Mouse (Mus musculus): ENCODE results near the gene Pmp22.

Gene Pmp22

GRCm38 (mm10) chr11:63163550-63163949 lies 34.8 kb downstream of the Pmp22 start:
- DNase-seq (ENCODE audit: low spot score in 2 of 2): no peak

DNA sequence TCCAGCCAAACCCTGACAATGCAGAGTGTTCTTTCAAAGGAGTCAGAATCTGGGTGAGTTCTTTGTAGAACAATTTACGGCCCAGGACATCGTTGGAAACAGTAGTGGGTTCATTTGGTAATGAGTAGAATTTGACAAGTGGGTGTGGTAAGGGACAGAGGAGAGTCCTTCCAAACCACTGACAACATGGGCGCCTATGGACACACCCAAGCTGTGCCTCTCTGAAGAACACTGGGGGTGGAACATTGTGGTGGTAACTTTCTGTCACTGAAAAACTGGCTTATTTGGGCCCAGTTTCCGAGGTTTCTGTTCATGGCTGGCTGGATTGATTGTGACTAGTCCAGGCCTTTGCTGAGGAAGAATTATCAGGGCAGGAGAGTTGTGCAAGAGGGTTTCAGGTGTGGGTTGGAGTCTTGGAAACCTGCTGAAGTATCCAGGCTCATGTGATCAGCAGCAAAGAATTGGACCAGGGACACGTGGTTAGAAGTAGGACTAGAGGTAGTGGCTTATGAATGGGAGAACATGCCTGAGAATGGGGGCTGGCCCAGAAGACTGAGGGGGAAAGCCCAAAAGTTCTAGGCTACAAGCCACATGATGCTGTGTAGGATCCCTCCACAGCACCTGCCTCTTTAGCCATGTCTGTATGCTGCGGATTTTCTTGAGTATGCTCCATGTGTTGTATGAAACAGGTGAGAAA lies 35.4 kb downstream of the Pmp22 start:
- no peak for DNase-seq (ENCODE audit: low spot score in 2 of 2)

- DNase-seq (ENCODE audit: low spot score in 2 of 2): no peak
Measured at GRCm38 (mm10) chr11:63164756-63165484, 36.1 kb downstream of the Pmp22 start.

DNA sequence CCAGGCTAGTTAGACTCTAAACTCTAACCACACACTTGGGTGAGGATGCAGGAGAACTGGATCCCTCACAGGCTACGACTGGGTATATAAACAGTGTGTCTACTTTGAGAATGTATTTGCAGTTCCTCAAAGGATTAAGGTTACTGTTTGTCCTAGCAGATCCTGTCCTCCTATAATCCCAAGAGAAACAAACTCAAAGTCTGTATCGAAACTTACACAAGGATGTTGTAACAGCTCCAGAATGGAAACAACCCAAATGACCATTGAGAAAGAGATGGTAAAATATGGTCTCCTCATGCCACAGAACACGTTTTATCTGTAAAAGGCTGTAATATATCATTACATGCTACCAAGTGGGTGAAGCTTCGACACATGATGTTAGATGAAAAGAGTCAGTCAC lies 39.0 kb downstream of the Pmp22 start:
- no peak for DNase-seq (ENCODE audit: low spot score in 2 of 2)

DNA sequence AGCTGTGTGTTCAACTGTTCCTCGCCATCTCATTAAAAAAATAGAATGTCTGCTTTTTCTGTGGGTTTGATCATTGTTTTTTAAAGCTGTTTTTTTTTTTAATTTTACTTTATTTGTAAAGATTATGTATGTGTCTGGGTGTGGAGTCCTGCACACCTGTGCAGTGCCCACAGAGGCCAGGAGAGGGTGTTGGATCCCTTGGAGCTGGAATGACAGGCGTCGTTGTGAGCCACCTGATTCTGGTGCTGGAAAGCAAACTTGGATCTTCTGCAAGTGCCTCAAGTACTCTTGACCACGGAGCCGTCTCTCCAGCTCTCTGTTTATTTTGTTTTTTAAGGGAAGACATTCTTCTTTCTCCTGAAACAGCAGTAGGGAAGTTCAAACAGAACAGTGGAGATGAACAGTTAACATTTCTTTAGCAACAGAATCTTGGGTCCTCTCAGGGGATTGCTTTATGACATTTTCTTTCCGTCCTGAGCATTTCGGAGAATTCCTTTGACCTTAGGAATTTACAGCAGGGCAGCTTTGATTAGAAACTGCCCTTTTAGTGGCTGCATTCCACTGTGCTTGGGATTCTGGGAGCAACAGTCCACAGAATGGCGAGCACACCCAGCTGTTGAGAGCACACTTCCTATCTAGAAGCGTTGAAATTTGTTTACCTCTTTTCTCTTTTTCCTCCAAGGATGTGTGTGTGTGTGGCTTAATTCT lies 39.9 kb downstream of the Pmp22 start:
- no peak for DNase-seq (ENCODE audit: low spot score in 2 of 2)

- no peak for DNase-seq (ENCODE audit: low spot score in 2 of 2)
Measured at GRCm38 (mm10) chr11:63171977-63172376, 43.2 kb downstream of the Pmp22 start.

GRCm38 (mm10) chr11:63173604-63174003 lies 44.8 kb downstream of the Pmp22 start:
- DNase-seq (ENCODE audit: low spot score in 2 of 2): no peak

DNA sequence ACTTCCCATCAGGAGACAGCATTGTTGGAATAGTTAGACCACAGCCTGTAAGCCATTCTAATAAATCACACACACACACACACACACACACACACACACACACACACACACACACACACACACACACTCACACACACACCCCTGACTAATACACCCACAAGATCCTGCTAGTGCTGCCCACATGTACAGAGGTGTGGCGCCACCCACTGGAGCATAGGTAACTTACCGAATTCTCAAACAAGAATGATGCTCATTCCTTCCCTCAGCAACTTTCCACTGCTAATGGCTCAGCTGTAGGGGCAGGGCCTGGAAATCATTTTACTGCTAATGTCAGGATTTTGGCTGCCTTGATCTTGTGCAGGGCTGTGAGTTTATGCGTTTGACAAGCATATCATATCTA lies 46.5 kb downstream of the Pmp22 start:
- DNase-seq (ENCODE audit: low spot score in 2 of 2): no peak

- no peak for DNase-seq (ENCODE audit: low spot score in 2 of 2)
Measured at GRCm38 (mm10) chr11:63176416-63176815, 47.6 kb downstream of the Pmp22 start.

DNA sequence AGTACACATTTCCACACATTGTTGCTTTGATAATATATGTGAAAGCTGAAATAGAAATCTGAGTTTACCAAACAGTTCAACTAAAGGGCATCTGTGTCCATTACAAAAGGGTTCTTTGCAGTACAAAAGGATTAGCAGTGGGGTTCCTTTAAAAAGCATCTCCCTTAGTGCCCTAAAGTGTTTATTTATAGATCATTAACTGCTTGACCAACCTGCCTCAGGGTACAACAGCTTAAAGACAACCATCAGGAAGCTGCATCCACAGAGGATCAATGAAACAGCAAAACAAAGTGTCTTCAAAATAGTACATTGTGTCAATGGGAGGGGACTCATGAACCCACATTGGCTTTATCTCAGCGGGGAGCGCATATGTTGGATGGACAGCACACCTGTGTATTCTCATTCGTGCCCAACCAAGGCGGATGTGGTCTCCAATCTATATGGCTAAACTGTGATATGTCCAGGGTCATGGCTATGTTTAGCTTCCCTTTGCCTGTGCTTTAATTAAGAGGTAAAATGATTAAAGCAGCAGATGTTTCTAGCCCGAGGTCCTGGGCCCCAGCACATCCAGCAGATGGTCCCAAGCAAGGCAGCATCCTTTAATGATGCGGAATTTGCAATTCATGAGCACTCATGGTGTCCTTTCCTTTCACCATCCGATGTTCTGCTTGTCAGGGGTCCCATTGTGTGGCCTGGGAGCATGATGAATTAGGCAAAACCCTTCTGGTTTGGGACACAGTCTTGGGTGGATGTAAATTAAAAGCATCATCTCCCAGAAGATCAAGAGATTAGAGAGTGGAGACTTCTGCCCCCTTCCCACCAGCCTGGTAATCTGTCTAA lies 51.7 kb downstream of the Pmp22 start:
- DNase-seq (ENCODE audit: low spot score in 2 of 2): no peak

- no peak for DNase-seq (ENCODE audit: low spot score in 2 of 2)
Measured at GRCm38 (mm10) chr11:63188803-63189202, 60.0 kb downstream of the Pmp22 start.

GRCm38 (mm10) chr11:63198070-63198469 lies 69.3 kb downstream of the Pmp22 start:
- no peak for DNase-seq (ENCODE audit: low spot score in 2 of 2)

DNA sequence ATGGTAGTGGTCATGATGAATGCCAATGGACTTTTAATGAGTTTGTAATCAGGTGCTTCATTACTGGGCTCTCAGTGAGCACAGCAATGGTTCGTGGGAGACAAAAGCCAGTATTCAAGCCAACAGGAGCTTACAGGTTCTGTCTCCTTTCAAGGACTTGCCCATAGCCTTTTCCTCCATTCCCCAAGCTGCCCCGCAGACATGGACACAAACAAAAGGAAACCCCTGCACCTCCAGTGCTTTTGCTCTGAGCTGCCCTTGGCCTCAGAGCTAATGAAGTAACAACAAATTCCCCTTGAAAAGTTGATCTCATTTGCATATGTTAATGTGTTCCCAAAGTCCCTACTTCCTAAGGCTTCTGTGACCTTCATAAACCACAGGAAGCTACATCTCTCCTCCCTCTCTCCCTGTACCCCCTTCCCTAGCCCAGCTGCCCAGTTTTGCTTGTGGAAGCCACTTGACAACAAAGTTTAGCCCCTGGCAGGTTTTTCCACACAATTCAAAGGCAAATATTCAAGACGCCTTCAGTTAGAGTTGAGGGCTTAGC lies 73.3 kb downstream of the Pmp22 start:
- DNase-seq (ENCODE audit: low spot score in 2 of 2): no peak

Measured in spleen, postnatal 10 days (tissue).